Mouse (Mus musculus) MEL (cell line): ENCODE measurements around the gene Mmp15.

Source experiments
- TAL1 ChIP-seq: IDR thresholded peaks from 2 replicates; pipeline ENCODE4 v1.6.1; 2012; ENCODE audit warnings: mild to moderate bottlenecking, inconsistent platforms, low read length, moderate library complexity, mixed read lengths
- TCF12 ChIP-seq: IDR thresholded peaks from 2 replicates; pipeline ENCODE4 v1.6.1; 2014; ENCODE audit warnings: low read depth, mild to moderate bottlenecking, inconsistent platforms, low read length, improper control_type of control experiment, moderate library complexity
- ZKSCAN1 ChIP-seq: IDR thresholded peaks from 2 replicates; pipeline ENCODE4 v1.6.1; 2012; ENCODE audit warnings: low read depth, mild to moderate bottlenecking, inconsistent platforms, low read length, improper control_type of control experiment, moderate library complexity

DNA sequence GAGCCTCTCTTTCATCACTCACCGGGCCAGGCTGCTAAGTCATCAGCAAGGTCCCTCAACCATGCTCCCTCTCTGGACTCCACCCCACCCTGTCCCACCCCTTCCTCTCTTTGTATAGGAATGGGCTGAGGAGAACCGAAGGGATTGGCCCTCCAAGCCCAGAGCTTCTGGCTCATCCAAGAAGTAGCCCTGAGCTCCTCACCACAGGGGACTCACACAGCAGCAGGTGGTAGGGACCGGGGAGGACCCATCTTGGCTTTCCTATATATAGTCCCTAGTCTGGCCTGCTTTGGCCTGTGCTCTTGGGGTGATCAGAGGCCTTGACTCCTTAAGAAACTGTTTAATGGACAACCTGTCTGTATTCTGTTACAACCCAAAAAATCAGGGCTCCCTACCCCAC is 22.4 kb downstream of the Mmp15 start:
- TF ChIP-seq TAL1 (no peak), TCF12 (no peak), ZKSCAN1 (no peak)
